Mouse (Mus musculus) stomach, embryonic 16.5 days (tissue): ENCODE measurements around the gene Laptm5. TPM values are rescaled to one million over a fixed set of nuclear protein-coding genes. Genes with fewer than 3 reads are reported as not detected.
A peak's percentile ranks its signal among the peaks of the same experiment; 100 is the strongest.

ENCODE experiments used
- ATAC-seq: fragments of 200-750 bp; cut with Nextera tagmentation; 2 replicates; pipeline ENCODE4 v1.8.0; 2017; ENCODE audit warnings: moderate number of reproducible peaks, moderate TSS enrichment; ENCODE audit not compliant: insufficient read depth, low FRiP score
- H3K27ac ChIP-seq: fragments of 300-500 bp; sonication (generic); 2 replicates; pipeline ENCODE4 v1.5.1; 2014; ENCODE audit warnings: low read length
- H3K27me3 ChIP-seq: fragments of 300-500 bp; sonication (generic); 2 replicates; pipeline ENCODE4 v1.6.1; 2014; ENCODE audit warnings: low read length, control low read depth, mixed read lengths; ENCODE audit not compliant: control insufficient read depth, insufficient read depth
- H3K36me3 ChIP-seq: fragments of 300-500 bp; sonication (generic); 2 replicates; pipeline ENCODE4 v1.6.1; 2014; ENCODE audit warnings: low read length; ENCODE audit not compliant: control insufficient read depth, insufficient read depth
- H3K4me1 ChIP-seq: fragments of 300-500 bp; sonication (generic); 2 replicates; pipeline ENCODE4 v1.6.1; 2014; ENCODE audit warnings: low read length, control low read depth, mixed read lengths; ENCODE audit not compliant: control insufficient read depth, insufficient read depth
- H3K4me2 ChIP-seq: fragments of 300-500 bp; sonication (generic); 2 replicates; pipeline ENCODE4 v1.6.1; 2014; ENCODE audit warnings: low read depth, low read length, mixed read lengths
- H3K4me3 ChIP-seq: fragments of 300-500 bp; sonication (generic); replicated peaks from 2 replicates; pipeline ENCODE4 v1.5.1; 2014; ENCODE audit warnings: mild to moderate bottlenecking, low read length
- H3K9ac ChIP-seq: fragments of 300-500 bp; sonication (generic); 2 replicates; pipeline ENCODE4 v1.6.1; 2014; ENCODE audit warnings: low read length
- H3K9me3 ChIP-seq: fragments of 300-500 bp; sonication (generic); replicated peaks from 2 replicates; pipeline ENCODE4 v1.6.1; 2016; ENCODE audit warnings: low read length, control low read depth; ENCODE audit not compliant: control insufficient read depth
- WGBS: fragments of 180-500 bp; shearing (Covaris S2); extraction: QIAGEN DNeasy Blood & Tissue Kit; methylation state at CpG from one replicate; pipeline ENCODE4 v1.1.7; 2014; 5-methylcytosine and 5-hydroxymethylcytosine counted together
- polyA plus RNA-seq: library from polyadenylated mRNA; unstranded; fragments of >200 nt; fragmentation: Nextera tagmentation; extraction: Ambion mirVana; gene quantifications from 2 replicates; pipeline ENCODE4 v1.2.1, GENCODE M21; 2015

Laptm5 gene
- polyA plus RNA-seq, 1 experiment from 2014 or later = 50.5 TPM

GRCm38 (mm10) chr4:130921986-130922385 lies 9.1 kb downstream of the Laptm5 start:
- Histone ChIP-seq H3K4me2 (no peak overlapping the region), H3K9me3 (no peaks in the 10 kb centered on the region), H3K4me1 (no peaks in the 10 kb centered on the region), H3K27ac (no peak overlapping the region), H3K27me3 (no peaks in the 10 kb centered on the region), H3K4me3 (no peak overlapping the region), H3K9ac (no peak overlapping the region), H3K36me3 (no peaks in the 10 kb centered on the region)
- 68% methylated on average over 10 of the region's 10 CpGs for WGBS
- ATAC-seq = no peak

- no peaks in the 10 kb centered on the region for H3K9me3 ChIP-seq
- H3K36me3 ChIP-seq = no peaks in the 10 kb centered on the region
- no peak overlapping the region for H3K27ac ChIP-seq
- no peak overlapping the region for H3K4me3 ChIP-seq
- H3K4me2 ChIP-seq = no peak overlapping the region
- 54% methylated on average over 6 of the region's 6 CpGs for WGBS
- no peak overlapping the region for H3K9ac ChIP-seq
- ATAC-seq = no peak
- H3K4me1 ChIP-seq = no peaks in the 10 kb centered on the region
- no peaks in the 10 kb centered on the region for H3K27me3 ChIP-seq
These were observed 13.3 kb downstream of the Laptm5 start for GRCm38 (mm10) chr4:130926274-130926673.

DNA sequence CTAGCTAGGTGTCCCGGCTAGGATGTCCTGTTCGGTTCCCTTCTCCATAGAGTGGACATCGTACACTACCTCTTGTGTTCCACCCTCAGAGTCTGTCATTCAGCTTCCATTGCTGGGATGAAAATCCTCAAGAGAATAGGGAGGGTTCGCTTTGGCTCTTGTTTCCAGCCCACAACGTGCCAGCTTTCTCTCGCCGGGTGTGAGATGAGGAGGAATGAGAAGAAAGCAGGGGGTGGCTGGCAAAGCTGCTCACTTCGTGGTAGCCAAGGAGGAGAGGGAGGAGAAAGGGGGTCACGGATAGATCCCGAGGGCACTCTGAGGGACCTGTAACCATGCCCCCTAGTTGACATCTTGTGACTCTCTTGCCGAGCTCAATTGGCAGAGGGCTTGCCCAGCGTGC lies 14.9 kb downstream of the Laptm5 start:
- H3K4me3 ChIP-seq = no peak overlapping the region
- no peak for ATAC-seq
- no peaks in the 10 kb centered on the region for H3K4me1 ChIP-seq
- H3K9ac ChIP-seq = no peak overlapping the region
- WGBS = 83% methylated on average over 12 of the region's 12 CpGs
- H3K9me3 ChIP-seq = no peaks in the 10 kb centered on the region
- H3K36me3 ChIP-seq = no peaks in the 10 kb centered on the region
- no peaks in the 10 kb centered on the region for H3K27me3 ChIP-seq
- H3K4me2 ChIP-seq = no peak overlapping the region
- H3K27ac ChIP-seq = no peak overlapping the region

DNA sequence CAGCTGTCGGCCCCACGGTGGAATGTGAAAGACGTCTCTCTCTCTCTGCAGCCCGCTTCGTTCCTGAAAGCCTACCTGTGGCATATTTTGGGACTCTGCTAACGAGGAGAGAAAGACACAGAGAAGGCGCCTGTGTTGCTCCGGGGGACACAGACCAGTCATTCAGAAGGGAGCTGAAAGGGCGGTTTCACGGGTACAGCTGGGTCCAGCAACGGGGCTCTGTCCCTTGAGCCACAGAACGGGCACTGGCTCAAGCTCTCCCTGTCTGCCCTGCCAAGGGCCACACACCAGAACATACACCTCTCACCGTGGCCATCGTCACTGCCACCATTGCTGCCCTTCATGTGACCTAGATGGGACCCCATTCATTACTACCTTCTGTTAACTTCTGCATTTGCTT lies 29.7 kb downstream of the Laptm5 start:
- ATAC-seq = no peak
- H3K36me3 ChIP-seq = no peaks in the 10 kb centered on the region
- 38% methylated on average over 14 of the region's 14 CpGs for WGBS
- no peak overlapping the region for H3K4me3 ChIP-seq
- no peak overlapping the region for H3K27ac ChIP-seq
- H3K4me2 ChIP-seq = no peak overlapping the region
- no peaks in the 10 kb centered on the region for H3K27me3 ChIP-seq
- H3K9me3 ChIP-seq = no peaks in the 10 kb centered on the region
- H3K4me1 ChIP-seq = no peaks in the 10 kb centered on the region
- no peak overlapping the region for H3K9ac ChIP-seq

DNA sequence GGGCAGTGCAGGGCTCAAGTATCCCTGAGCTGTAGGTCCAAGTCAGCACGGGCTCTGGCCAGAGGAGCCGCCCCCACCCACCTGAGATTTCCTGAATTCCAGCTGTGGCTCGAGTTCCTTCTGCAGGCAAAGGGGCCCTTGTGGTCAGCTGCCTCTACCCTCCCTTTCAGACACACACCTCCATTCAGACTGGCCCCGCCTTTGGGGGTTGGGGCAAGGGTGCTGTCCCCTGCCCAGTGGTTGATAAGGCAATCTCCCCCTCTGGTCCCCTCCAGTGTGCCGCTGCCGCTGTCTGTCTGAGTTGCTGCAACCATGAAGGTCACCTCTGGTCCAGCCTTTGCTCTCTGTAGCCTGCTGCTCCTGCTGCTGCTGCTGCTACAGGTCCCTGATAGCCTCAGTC lies 31.2 kb downstream of the Laptm5 start, which contains the start of gene Matn1:
Gene Matn1 (plus strand): TSS at position 274 of the 400 bp plus-strand sequence.
- no peak within 1 kb of the TSS for H3K9ac ChIP-seq
- H3K4me3 ChIP-seq = no peak within 1 kb of the TSS
- H3K4me1 ChIP-seq = no peaks in the 10 kb centered on the region
- no peak within 1 kb of the TSS for H3K4me2 ChIP-seq
- H3K9me3 ChIP-seq = no peaks in the 10 kb centered on the region
- H3K27ac ChIP-seq = no peak within 1 kb of the TSS
- H3K36me3 ChIP-seq = no peaks in the 10 kb centered on the region
- H3K27me3 ChIP-seq = no peaks in the 10 kb centered on the region
- ATAC-seq = no peak
- 43% methylated on average over 6 of the region's 6 CpGs for WGBS

DNA sequence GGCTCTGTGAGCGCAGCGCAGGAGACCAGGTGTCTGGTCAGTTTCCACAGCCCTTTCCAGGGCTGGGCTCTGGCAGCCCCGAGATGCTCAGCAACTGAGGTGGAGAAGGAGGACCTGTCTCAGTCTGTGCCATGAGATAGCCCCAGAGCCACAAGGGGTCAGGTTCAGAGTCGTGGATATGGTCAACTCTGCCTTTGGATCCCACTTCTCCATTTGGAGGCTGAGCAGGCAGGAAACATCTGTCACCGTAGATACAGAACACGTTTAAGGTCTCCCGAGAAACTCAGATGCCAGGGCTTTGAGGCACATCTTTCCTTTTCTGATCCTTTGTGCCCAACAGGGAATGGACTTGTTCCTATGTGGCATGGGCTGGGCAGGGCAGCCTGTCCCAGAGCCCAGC lies 31.9 kb downstream of the Laptm5 start:
- no peak overlapping the region for H3K4me2 ChIP-seq
- H3K4me3 ChIP-seq = no peak overlapping the region
- H3K36me3 ChIP-seq = no peaks in the 10 kb centered on the region
- H3K27ac ChIP-seq = no peak overlapping the region
- H3K4me1 ChIP-seq = no peaks in the 10 kb centered on the region
- H3K9me3 ChIP-seq = no peaks in the 10 kb centered on the region
- H3K27me3 ChIP-seq = no peaks in the 10 kb centered on the region
- H3K9ac ChIP-seq = no peak overlapping the region
- whole genome bisulfite sequencing = 69% methylated on average over 7 of the region's 7 CpGs
- ATAC-seq = no peak

- WGBS = 25% methylated on average over 13 of the region's 13 CpGs
These were observed 34.2 kb downstream of the Laptm5 start for GRCm38 (mm10) chr4:130947094-130947647.

GRCm38 (mm10) chr4:130949821-130950384 lies 37.0 kb downstream of the Laptm5 start:
- H3K27ac ChIP-seq = no peak overlapping the region
- no peak overlapping the region for H3K4me3 ChIP-seq
- WGBS = 73% methylated on average over 35 of the region's 35 CpGs
- no peaks in the 10 kb centered on the region for H3K36me3 ChIP-seq
- no peaks in the 10 kb centered on the region for H3K9me3 ChIP-seq
- no peak overlapping the region for H3K9ac ChIP-seq
- no peak for ATAC-seq
- no peaks in the 10 kb centered on the region for H3K4me1 ChIP-seq
- H3K4me2 ChIP-seq = no peak overlapping the region
- H3K27me3 ChIP-seq = no peaks in the 10 kb centered on the region

More at GRCm38 (mm10) chr4:130947094-130947647, 34.2 kb downstream of the Laptm5 start:
- Histone ChIP-seq H3K4me2 (no peak overlapping the region), H3K9ac (peak overlapping the region; percentile 16), H3K27me3 (no peaks in the 10 kb centered on the region), H3K9me3 (no peaks in the 10 kb centered on the region), H3K4me1 (no peaks in the 10 kb centered on the region), H3K27ac (no peak overlapping the region), H3K4me3 (no peak overlapping the region), H3K36me3 (no peaks in the 10 kb centered on the region)
- ATAC-seq = 0 out of 2 replicates have a peak, but pooled peaks have one; percentile 15

GRCm38 (mm10) chr4:130952531-130952930 lies 39.6 kb downstream of the Laptm5 start:
- Histone ChIP-seq H3K4me3 (no peak overlapping the region), H3K27ac (no peak overlapping the region), H3K27me3 (no peaks in the 10 kb centered on the region), H3K9ac (no peak overlapping the region), H3K4me2 (no peak overlapping the region), H3K36me3 (no peaks in the 10 kb centered on the region), H3K9me3 (no peaks in the 10 kb centered on the region), H3K4me1 (no peaks in the 10 kb centered on the region)
- WGBS = 35% methylated on average over 17 of the region's 17 CpGs
- ATAC-seq = no peak
